Mouse (Mus musculus) megakaryocyte progenitor cell, adult 5-6 weeks (primary cell): ENCODE measurements around the gene Ugt1a6a. TPM values are rescaled to one million over a fixed set of nuclear protein-coding genes. Genes with fewer than 3 reads are reported as not detected.

ENCODE experiments used
- ATAC-seq: replicated peaks from 2 replicates; pipeline ENCODE4 v1.8.0; 2016; ENCODE audit warnings: mild to moderate bottlenecking, moderate TSS enrichment, inconsistent platforms; ENCODE audit not compliant: poor library complexity
- total RNA-seq, 2 experiments: library from RNA; stranded (forward) in 1 of 2; stranded (reverse) in 1 of 2; fragments of 157-497, 149-512 nt in 1 of 2; fragments of 200-1000 nt in 1 of 2; gene quantifications; 2 replicates each; pipeline versions ENCODE4 v1.2.3 to v1.2.4; 2015 to 2017

The Ugt1a6a gene
- total RNA-seq, 2 experiments from 2014 or later = 2.0 to 2.7 TPM

DNA sequence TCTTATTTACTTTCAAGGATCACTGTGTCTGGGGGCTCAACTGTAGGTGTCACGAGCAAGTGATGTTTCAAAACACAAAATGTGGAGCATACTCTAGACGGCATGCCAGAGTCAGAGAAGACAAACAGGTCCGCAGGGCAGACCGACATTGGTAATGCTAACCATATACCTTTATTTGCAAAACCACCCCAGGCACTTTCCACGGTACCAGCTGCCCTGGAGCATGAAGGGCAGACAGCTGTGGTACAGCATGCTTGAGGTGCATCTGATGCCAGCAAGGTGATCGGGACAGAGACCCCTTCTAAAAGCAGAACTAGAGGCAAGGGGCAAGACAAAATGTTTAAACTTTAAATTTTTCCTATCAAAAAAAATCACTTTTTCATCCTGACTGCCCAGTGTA lies 128.4 kb downstream of the Ugt1a6a start:
- no peak for ATAC-seq

DNA sequence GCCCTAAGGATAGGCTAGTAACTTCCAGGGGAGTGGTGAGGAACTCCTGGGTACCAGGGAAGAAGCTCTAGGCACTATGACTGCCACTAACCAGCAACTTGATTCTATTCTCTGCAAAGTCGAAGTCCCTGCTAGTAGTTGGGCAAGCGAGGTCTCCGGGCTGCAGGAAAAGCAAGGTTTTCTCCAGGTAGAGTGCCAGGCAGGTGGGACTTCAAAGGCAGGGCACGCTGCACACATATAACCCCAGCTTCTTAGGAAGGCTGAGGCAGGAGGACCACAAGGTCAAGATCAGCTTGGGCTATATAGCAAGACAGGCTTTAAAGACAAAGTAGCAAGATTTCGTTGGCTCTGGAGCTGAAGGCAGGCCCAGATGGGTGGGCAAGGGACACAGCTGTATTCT lies 129.2 kb downstream of the Ugt1a6a start:
- ATAC-seq = no peak

GRCm38 (mm10) chr1:88264237-88264868 lies 129.7 kb downstream of the Ugt1a6a start:
- no peak for ATAC-seq

DNA sequence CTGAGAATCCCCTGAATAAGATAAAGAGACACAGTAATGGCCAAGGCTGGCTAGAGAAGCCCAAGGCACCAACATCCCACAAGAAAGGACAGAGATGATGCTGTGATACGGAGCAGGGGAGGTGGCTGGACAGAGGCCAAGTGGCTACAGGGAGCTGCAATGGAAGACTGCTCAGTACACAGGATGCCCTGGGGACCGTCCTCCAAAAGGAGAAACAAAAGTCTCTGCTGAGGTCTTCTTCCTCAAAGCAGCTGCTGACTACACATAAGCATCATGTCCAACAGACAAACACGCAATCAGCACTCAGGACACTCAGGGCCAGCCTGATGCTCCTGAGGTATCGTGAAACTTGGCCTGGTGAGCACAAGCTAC lies 130.2 kb downstream of the Ugt1a6a start:
- no peak for ATAC-seq

DNA sequence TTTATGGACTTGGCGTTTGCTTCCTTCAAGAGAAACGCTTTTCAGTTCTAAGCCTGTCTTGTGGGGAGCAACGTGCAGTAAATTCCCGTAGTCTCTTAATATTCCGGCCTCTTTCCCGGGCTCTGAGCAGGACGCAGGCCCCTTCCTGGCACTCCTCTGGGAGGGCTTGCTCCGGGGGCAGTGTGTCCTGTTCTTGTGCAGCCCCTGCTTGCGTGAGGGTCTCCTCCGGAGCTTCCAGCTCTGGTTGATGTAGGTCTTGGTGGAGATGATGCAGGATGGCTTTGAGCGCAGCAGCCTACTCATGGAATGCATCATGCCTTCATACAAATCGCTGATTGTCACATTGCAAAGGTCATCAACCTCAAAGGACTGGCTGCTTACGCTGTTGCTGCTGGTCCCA lies 131.5 kb downstream of the Ugt1a6a start:
- ATAC-seq = no peak

GRCm38 (mm10) chr1:88267489-88267888 lies 132.9 kb downstream of the Ugt1a6a start:
- no peak for ATAC-seq

DNA sequence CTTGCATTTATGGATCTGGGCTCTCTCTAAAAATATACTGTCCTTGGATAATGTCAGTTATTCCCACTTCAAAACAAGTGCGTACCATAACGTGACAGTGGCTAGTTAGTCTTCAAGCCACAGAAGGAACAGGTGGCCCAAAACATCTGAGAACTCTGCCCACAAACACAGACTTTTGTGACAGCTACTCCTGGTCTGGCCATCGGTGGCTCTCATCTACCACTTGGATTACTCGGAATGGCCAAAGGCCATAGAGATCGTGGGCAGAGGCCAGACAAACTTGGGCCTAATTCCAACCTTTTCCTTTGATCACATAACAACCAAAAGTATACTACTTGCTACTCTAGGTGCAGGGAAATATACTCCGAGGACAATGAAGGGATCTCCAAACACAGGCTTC lies 133.5 kb downstream of the Ugt1a6a start:
- no peak for ATAC-seq

Other genes starting within 250 kb of the Ugt1a6a start
- 5.5 and 13.0 TPM in 2 replicates for gene Usp40, start 126.3 kb upstream of the Ugt1a6a start, total RNA-seq (2015)
- 11.3 and 13.2 TPM in 2 replicates for gene Usp40, start 126.3 kb upstream of the Ugt1a6a start, total RNA-seq (2017)
- not detected in 2 replicates for gene Ugt1a10, start 79.4 kb upstream of the Ugt1a6a start, total RNA-seq (2015)
- gene Ugt1a10, start 79.4 kb upstream of the Ugt1a6a start, total RNA-seq (2017) = not detected in 2 replicates
- not detected in 2 replicates for gene Ugt1a9, start 64.0 kb upstream of the Ugt1a6a start, total RNA-seq (2015)
- not detected in 2 replicates for gene Ugt1a9, start 64.0 kb upstream of the Ugt1a6a start, total RNA-seq (2017)
- gene Ugt1a8, start 47.0 kb upstream of the Ugt1a6a start, total RNA-seq (2015) = not detected in 2 replicates
- not detected in 2 replicates for gene Ugt1a8, start 47.0 kb upstream of the Ugt1a6a start, total RNA-seq (2017)
- gene Ugt1a7c, start 39.7 kb upstream of the Ugt1a6a start, total RNA-seq (2015) = 24.0 and 29.5 TPM in 2 replicates
- gene Ugt1a7c, start 39.7 kb upstream of the Ugt1a6a start, total RNA-seq (2017) = 37.6 and 47.2 TPM in 2 replicates
- gene Ugt1a6b, start 31.6 kb upstream of the Ugt1a6a start, total RNA-seq (2015) = 0.91 and 1.0 TPM in 2 replicates
- 0.87 and 1.6 TPM in 2 replicates for gene Ugt1a6b, start 31.6 kb upstream of the Ugt1a6a start, total RNA-seq (2017)
- gene Ugt1a5, start 31.2 kb downstream of the Ugt1a6a start, total RNA-seq (2015) = 1.0 and 2.5 TPM in 2 replicates
- 0.81 TPM in 1 of 2 replicates, not detected in the other for gene Ugt1a5, start 31.2 kb downstream of the Ugt1a6a start, total RNA-seq (2017)
- 0.42 and 1.1 TPM in 2 replicates for gene Ugt1a2, start 65.8 kb downstream of the Ugt1a6a start, total RNA-seq (2015)
- gene Ugt1a2, start 65.8 kb downstream of the Ugt1a6a start, total RNA-seq (2017) = 0.57 TPM in 1 of 2 replicates, not detected in the other
- 0.68 and 2.4 TPM in 2 replicates for gene Dnajb3, start 71.0 kb downstream of the Ugt1a6a start, total RNA-seq (2015)
- 0.17 and 1.2 TPM in 2 replicates for gene Dnajb3, start 71.0 kb downstream of the Ugt1a6a start, total RNA-seq (2017)
- gene Ugt1a1, start 77.2 kb downstream of the Ugt1a6a start, total RNA-seq (2015) = 0.39 and 0.83 TPM in 2 replicates
- gene Ugt1a1, start 77.2 kb downstream of the Ugt1a6a start, total RNA-seq (2017) = 0.14 and 0.83 TPM in 2 replicates
- 0.39 and 1.1 TPM in 2 replicates for gene Mroh2a, start 92.2 kb downstream of the Ugt1a6a start, total RNA-seq (2015)
- gene Mroh2a, start 92.2 kb downstream of the Ugt1a6a start, total RNA-seq (2017) = 0.10 and 0.17 TPM in 2 replicates
- gene Hjurp, start 142.8 kb downstream of the Ugt1a6a start, total RNA-seq (2015) = 104 and 106 TPM in 2 replicates
- 156 and 189 TPM in 2 replicates for gene Hjurp, start 142.8 kb downstream of the Ugt1a6a start, total RNA-seq (2017)
- not detected in 2 replicates for gene Trpm8, start 142.9 kb downstream of the Ugt1a6a start, total RNA-seq (2015)
- not detected in 2 replicates for gene Trpm8, start 142.9 kb downstream of the Ugt1a6a start, total RNA-seq (2017)